ENCODE assay signal across 28 mouse cellular contexts in the genomic region with DNA sequence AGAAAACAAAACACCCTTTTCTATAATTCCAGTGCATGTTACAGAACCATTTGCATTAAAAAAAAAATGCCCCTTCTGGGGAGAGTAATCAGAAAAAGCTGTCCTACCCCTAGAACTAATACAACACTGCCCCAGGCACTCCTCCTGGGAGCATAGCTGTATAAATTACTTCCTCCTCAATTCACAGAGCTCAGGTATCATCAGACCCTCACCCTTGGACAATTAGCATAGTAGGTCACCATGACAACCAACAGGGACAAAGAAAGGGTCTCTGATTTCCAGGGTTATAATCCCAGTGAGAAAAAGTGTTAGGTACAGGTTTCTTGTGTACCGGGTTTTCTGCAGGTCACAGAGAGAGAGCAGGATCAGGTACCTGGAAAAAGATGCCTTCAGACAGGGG.
DNase-seq lines count a peak whose midpoint lies in the region; ATAC-seq and TF ChIP-seq lines count a peak whose summit lies in the region.
"Had no signal": no experiment of that assay in that cellular context is flagged by ENCODE, and none has a peak within 500 bp of the region (broad histone marks: within the 10 kb centered on the region; RNA-seq: fewer than 3 reads in every experiment).

No protein-coding gene starts in this region.

- 13% methylated on average over 1 of the region's 1 CpGs for WGBS in embryonic facial prominence, embryonic 11.5 days
- 44% methylated on average over 1 of the region's 1 CpGs for whole genome bisulfite sequencing in limb, embryonic 10.5 days

- no peaks in the 10 kb centered on the region for H3K4me1 ChIP-seq in ES-E14 (ENCODE audit: control insufficient read depth in 2 of 2, insufficient read depth in 2 of 2, low read length in 2 of 2, poor library complexity in 1 of 2)
- H3K4me1 ChIP-seq in embryonic facial prominence, embryonic 11.5 days (ENCODE audit: control insufficient read depth, insufficient read depth, low read length) = no peaks in the 10 kb centered on the region
- peaks cover 15% of the 10 kb centered on the region for H3K4me1 ChIP-seq in limb, embryonic 10.5 days
- H3K4me1 ChIP-seq: heart, embryonic 13.5 days; limb, embryonic 12.5 days; neural tube, embryonic 13.5 days had no signal

- H3K9ac ChIP-seq in ES-E14 (ENCODE audit: insufficient read depth, low read depth, low read length, poor library complexity, severe bottlenecking) = no peak overlapping the region
- H3K9ac ChIP-seq in embryonic facial prominence, embryonic 11.5 days (replicated peaks; ENCODE audit: low read length) = no peak overlapping the region
- H3K9ac ChIP-seq: heart, embryonic 13.5 days; hindbrain, embryonic 14.5 days; limb, embryonic 12.5 days; liver, postnatal 0 days; neural tube, embryonic 13.5 days had no signal

- no peak overlapping the region for H3K27ac ChIP-seq in ES-E14 (ENCODE audit: insufficient read depth, low read depth, low read length, poor library complexity, severe bottlenecking)
- H3K27ac ChIP-seq in embryonic facial prominence, embryonic 11.5 days (replicated peaks; ENCODE audit: low read depth, low read length) = no peak overlapping the region
- peak overlapping the region; percentile 4; the same call in 1 of the 2 replicates for H3K27ac ChIP-seq in limb, embryonic 10.5 days
- H3K27ac ChIP-seq: forebrain, embryonic 10.5 days; heart, adult 2 months; heart, embryonic 13.5 days; hindbrain, embryonic 14.5 days; limb, embryonic 12.5 days; neural tube, embryonic 13.5 days; stomach, postnatal 0 days had no signal

- no peaks in the 10 kb centered on the region for H3K36me3 ChIP-seq in ES-E14 (ENCODE audit: control insufficient read depth, insufficient read depth, low read length, poor library complexity, severe bottlenecking)
- H3K36me3 ChIP-seq in embryonic facial prominence, embryonic 11.5 days (replicated peaks; ENCODE audit: control insufficient read depth, insufficient read depth, low read depth, low read length) = no peaks in the 10 kb centered on the region
- no peaks in the 10 kb centered on the region for H3K36me3 ChIP-seq in limb, embryonic 10.5 days
- H3K36me3 ChIP-seq: forebrain, embryonic 10.5 days; heart, embryonic 13.5 days; limb, embryonic 12.5 days; neural tube, embryonic 13.5 days had no signal

- ATAC-seq in embryonic facial prominence, embryonic 11.5 days (replicated peaks; ENCODE audit: insufficient number of reproducible peaks, low FRiP score, low TSS enrichment, low read depth) = 0 out of 2 replicates have a peak, but pooled peaks have one; percentile 34
- ATAC-seq: liver, postnatal 0 days; lung, postnatal 0 days; midbrain, embryonic 16.5 days had no signal

- peak; percentile 6 for DNase-seq in ES-E14 (ENCODE audit: low read depth, low spot score)
- DNase-seq in R1 (ENCODE audit: low read depth, low spot score) = peak; percentile 27
- DNase-seq in embryonic facial prominence, embryonic 11.5 days (ENCODE audit: low spot score) = peak; percentile 73
- peak; percentile 34 for DNase-seq in limb, embryonic 10.5 days (ENCODE audit: low spot score)
- no peak for DNase-seq in gastrocnemius, adult 18-20 months (ENCODE audit: low spot score)
- no peak for DNase-seq in yolk sac, embryonic 10.5 days (ENCODE audit: low spot score)
- no peak for DNase-seq in layer of hippocampus, postnatal 36 days
- DNase-seq: adrenal gland, postnatal 25 days; cerebellum, adult 9-10 months; gastrocnemius, postnatal 25 days; heart, adult 2 months; heart, postnatal 14 days; kidney, adult 2 months; kidney, postnatal 10 days; liver, postnatal 0 days; right cerebral cortex, adult 18-20 months; thymus, adult 2 months; thymus, postnatal 4 days had no signal

- no peak overlapping the region for H3K4me3 ChIP-seq in ES-E14 (ENCODE audit: insufficient read depth in 1 of 2, low read depth in 1 of 2, low read length in 2 of 2, poor library complexity in 1 of 2, severe bottlenecking in 1 of 2)
- no peak overlapping the region for H3K4me3 ChIP-seq in embryonic facial prominence, embryonic 11.5 days (ENCODE audit: low read depth, low read length)
- H3K4me3 ChIP-seq in limb, embryonic 10.5 days = no peak overlapping the region
- H3K4me3 ChIP-seq: forebrain, embryonic 10.5 days; heart, adult 2 months; heart, embryonic 13.5 days; limb, embryonic 12.5 days; myocyte; neural tube, embryonic 13.5 days had no signal

- H3K27me3 ChIP-seq in embryonic facial prominence, embryonic 11.5 days (ENCODE audit: control insufficient read depth, insufficient read depth, low read length) = no peaks in the 10 kb centered on the region
- no peaks in the 10 kb centered on the region for H3K27me3 ChIP-seq in limb, embryonic 10.5 days (ENCODE audit: low read depth, poor library complexity, severe bottlenecking)
- H3K27me3 ChIP-seq: heart, embryonic 13.5 days; limb, embryonic 12.5 days; neural tube, embryonic 13.5 days had no signal

- H3K4me2 ChIP-seq in embryonic facial prominence, embryonic 11.5 days (ENCODE audit: low read depth, low read length) = no peak overlapping the region
- H3K4me2 ChIP-seq: heart, embryonic 13.5 days; hindbrain, embryonic 14.5 days; limb, embryonic 12.5 days; liver, embryonic 11.5 days; neural tube, embryonic 13.5 days had no signal

- no peaks in the 10 kb centered on the region for H3K9me3 ChIP-seq in ES-E14 (ENCODE audit: control insufficient read depth, insufficient read depth, low read depth, low read length)
- no peaks in the 10 kb centered on the region for H3K9me3 ChIP-seq in embryonic facial prominence, embryonic 11.5 days (replicated peaks; ENCODE audit: control insufficient read depth, low read length)
- H3K9me3 ChIP-seq in limb, embryonic 10.5 days (replicated peaks) = no peaks in the 10 kb centered on the region
- H3K9me3 ChIP-seq: forebrain, embryonic 10.5 days; heart, embryonic 13.5 days; limb, embryonic 12.5 days; neural tube, embryonic 13.5 days had no signal

- in situ Hi-C loops in ES-E14 (cut with MboI; ENCODE audit: low sequenced_read_pairs in 2 of 2, unreplicated experiment in 2 of 2) = no loop called here

TF ChIP-seq in ES-E14, 5 proteins besides CTCF, POLR2A, EP300 and RAD21:
- no peak for TF ChIP-seq ZNF384 (IDR thresholded peaks at IDR 0.05; ENCODE audit: low read depth, low read length)
- no peak for TF ChIP-seq HCFC1 (IDR thresholded peaks at IDR 0.05; ENCODE audit: borderline replicate concordance, insufficient read depth, low read length)
- TF ChIP-seq ZC3H11A (IDR thresholded peaks at IDR 0.05; ENCODE audit: borderline replicate concordance, low read depth, low read length) = no peak
- no peak for TF ChIP-seq CHD2 (IDR thresholded peaks at IDR 0.05; ENCODE audit: low read depth, low read length)
- no peak for TF ChIP-seq MAFK (IDR thresholded peaks at IDR 0.05; ENCODE audit: insufficient read depth, low read depth, low read length)

Comparison
In these comparisons a context has a peak if more than half of its experiments do, and no peak if none do; other contexts are left out.
1. DNase-seq: peak in ES-E14 (single experiment), R1 (single experiment), embryonic facial prominence, embryonic 11.5 days (single experiment) and limb, embryonic 10.5 days (single experiment); none in gastrocnemius, adult 18-20 months (single experiment), yolk sac, embryonic 10.5 days (single experiment) and layer of hippocampus, postnatal 36 days (0 of 2).